Mouse (Mus musculus) kidney, embryonic 15.5 days (tissue): ENCODE data around the gene Trim11. TPM values are rescaled to one million over a fixed set of nuclear protein-coding genes. Genes with fewer than 3 reads are reported as not detected.

Experiments used
- ATAC-seq: fragments of 200-750 bp; cut with Nextera tagmentation; replicated peaks from 2 replicates; pipeline ENCODE4 v1.8.0; 2017; ENCODE audit warnings: moderate TSS enrichment; ENCODE audit not compliant: low FRiP score
- H3K27ac ChIP-seq: fragments of 300-500 bp; sonication (generic); 2 replicates; pipeline ENCODE4 v1.5.1; 2015; ENCODE audit warnings: mild to moderate bottlenecking, inconsistent platforms
- H3K27me3 ChIP-seq: fragments of 300-500 bp; sonication (generic); 2 replicates; pipeline ENCODE4 v1.6.1; 2015; ENCODE audit warnings: inconsistent platforms
- H3K36me3 ChIP-seq: fragments of 300-500 bp; sonication (generic); 2 replicates; pipeline ENCODE4 v1.6.1; 2015; ENCODE audit warnings: inconsistent platforms
- H3K4me1 ChIP-seq: fragments of 300-500 bp; sonication (generic); 2 replicates; pipeline ENCODE4 v1.6.1; 2015; ENCODE audit warnings: inconsistent platforms
- H3K4me2 ChIP-seq: fragments of 300-500 bp; sonication (generic); 2 replicates; pipeline ENCODE4 v1.6.1; 2015; ENCODE audit warnings: moderate library complexity, mild to moderate bottlenecking, inconsistent platforms
- H3K4me3 ChIP-seq: fragments of 300-500 bp; sonication (generic); replicated peaks from 2 replicates; pipeline ENCODE4 v1.5.1; 2015; ENCODE audit warnings: mild to moderate bottlenecking, inconsistent platforms
- H3K9ac ChIP-seq: fragments of 300-500 bp; sonication (generic); 2 replicates; pipeline ENCODE4 v1.6.1; 2015; ENCODE audit warnings: mild to moderate bottlenecking, inconsistent platforms
- H3K9me3 ChIP-seq: fragments of 300-500 bp; sonication (generic); replicated peaks from 2 replicates; pipeline ENCODE4 v1.6.1; 2016; ENCODE audit warnings: inconsistent platforms
- WGBS: fragments of 180-500 bp; shearing (Covaris S2); methylation state at CpG from one replicate; pipeline ENCODE4 v1.1.7; 2015; ENCODE audit warnings: mixed read lengths; 5-methylcytosine and 5-hydroxymethylcytosine counted together
- polyA plus RNA-seq: library from polyadenylated mRNA; unstranded; fragments of >200 nt; fragmentation: Nextera tagmentation; extraction: Ambion mirVana; gene quantifications from 2 replicates; pipeline ENCODE4 v1.2.1, GENCODE M21; 2015

Gene Trim11
- polyA plus RNA-seq, 1 experiment from 2014 or later: 20.6 TPM

GRCm38 (mm10) chr11:58970831-58971530 is 6.9 kb upstream of the Trim11 start:
- Histone ChIP-seq H3K27me3 (no peaks in the 10 kb centered on the region), H3K4me2 (no peak overlapping the region), H3K36me3 (peaks cover 21% of the 10 kb centered on the region), H3K4me3 (no peak overlapping the region), H3K27ac (peak overlapping the region; percentile 85), H3K9me3 (no peaks in the 10 kb centered on the region), H3K9ac (no peak overlapping the region), H3K4me1 (peaks cover 40% of the 10 kb centered on the region)
- WGBS: 89% methylated on average over 21 of the region's 21 CpGs
- no peak for ATAC-seq

GRCm38 (mm10) chr11:58971796-58972195 is 6.1 kb upstream of the Trim11 start:
- H3K4me2 ChIP-seq: no peak overlapping the region
- WGBS: 92% methylated on average over 3 of the region's 3 CpGs

DNA sequence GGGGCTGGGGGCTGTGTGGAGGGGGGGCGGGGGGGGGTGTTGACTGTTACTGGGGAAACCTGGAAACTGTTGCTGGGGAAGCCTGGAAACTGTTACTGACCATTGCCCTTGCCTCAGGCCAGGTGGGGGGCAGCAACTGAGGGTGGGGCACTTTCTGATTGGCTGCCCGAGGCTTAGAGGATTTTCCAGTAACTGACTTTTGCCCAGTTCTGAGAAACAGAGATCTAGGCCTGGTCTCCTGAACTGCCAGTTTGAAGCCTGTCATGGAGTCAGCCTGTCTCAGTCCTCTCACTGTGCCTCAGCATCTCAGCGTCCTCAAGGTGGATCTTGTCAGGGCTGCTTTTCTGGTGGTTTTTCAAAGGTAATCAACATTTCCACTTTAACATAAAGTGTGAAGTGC is 3.5 kb upstream of the Trim11 start:
- no peak overlapping the region for H3K9ac ChIP-seq
- H3K4me2 ChIP-seq: no peak overlapping the region
- WGBS: 93% methylated on average over 3 of the region's 3 CpGs
- H3K4me1 ChIP-seq: peaks cover 39% of the 10 kb centered on the region
- no peaks in the 10 kb centered on the region for H3K9me3 ChIP-seq
- no peak for ATAC-seq
- H3K4me3 ChIP-seq: no peak overlapping the region
- H3K36me3 ChIP-seq: peaks cover 15% of the 10 kb centered on the region
- H3K27me3 ChIP-seq: no peaks in the 10 kb centered on the region
- no peak overlapping the region for H3K27ac ChIP-seq

More at GRCm38 (mm10) chr11:58971796-58972195, 6.1 kb upstream of the Trim11 start:
- Histone ChIP-seq H3K9me3 (no peaks in the 10 kb centered on the region), H3K4me3 (no peak overlapping the region), H3K4me1 (peaks cover 38% of the 10 kb centered on the region), H3K27ac (no peak overlapping the region), H3K36me3 (peaks cover 21% of the 10 kb centered on the region), H3K9ac (no peak overlapping the region), H3K27me3 (no peaks in the 10 kb centered on the region)
- ATAC-seq: no peak

DNA sequence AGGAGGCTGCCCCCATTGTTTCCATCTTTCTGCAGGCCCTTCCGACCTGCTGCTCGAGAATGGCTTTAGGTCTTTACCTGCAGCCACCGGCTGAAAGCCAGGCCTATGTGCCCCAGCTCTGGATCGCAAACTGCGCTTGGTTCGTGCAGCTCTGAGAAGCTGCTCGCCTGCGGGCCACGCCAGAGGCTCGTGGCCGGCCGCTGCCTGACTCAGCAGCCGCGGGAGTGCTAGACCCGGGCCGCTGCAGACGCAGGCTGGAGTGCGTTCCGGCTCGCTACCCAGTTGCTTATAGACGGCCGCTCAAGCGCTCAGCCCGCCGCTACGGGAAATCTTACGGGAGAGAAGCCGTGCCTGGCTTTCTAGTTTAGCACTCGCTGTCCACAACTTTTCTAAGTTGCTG is 743 bp upstream of the Trim11 start:
- under 1% methylated on average over 29 of the region's 29 CpGs for WGBS
- H3K4me1 ChIP-seq: peaks cover 48% of the 10 kb centered on the region
- ATAC-seq: 0 out of 2 replicates have a peak, but pooled peaks have one; percentile 24

DNA sequence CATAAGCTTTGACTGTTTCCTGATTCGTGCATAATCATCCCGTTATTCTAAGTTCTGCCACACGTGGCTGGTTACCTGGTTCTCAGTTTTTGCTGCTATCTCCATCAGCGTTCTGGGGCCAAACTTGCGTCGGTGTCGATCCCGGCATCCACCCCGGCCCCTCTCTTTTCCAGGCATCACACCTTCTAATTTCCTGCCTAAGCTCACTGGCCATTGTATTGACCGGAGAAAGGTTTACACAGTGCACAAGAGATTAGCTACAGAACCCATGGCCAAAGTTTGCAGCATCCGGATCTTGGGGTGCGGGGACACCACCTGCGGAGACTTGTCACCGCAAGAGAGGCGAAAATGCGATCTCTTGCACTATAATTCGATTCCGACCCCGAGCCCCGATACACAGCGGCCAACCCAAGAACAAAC is 276 bp upstream of the Trim11 start:
- H3K27ac ChIP-seq: peak overlapping the region; percentile 92
- peak overlapping the region; percentile 90 for H3K9ac ChIP-seq
- H3K36me3 ChIP-seq: peaks cover 15% of the 10 kb centered on the region
- 0 out of 2 replicates have a peak, but pooled peaks have one; percentile 3 for ATAC-seq
- peak overlapping the region; percentile 85 for H3K4me2 ChIP-seq
- WGBS: under 1% methylated on average over 21 of the region's 21 CpGs
- H3K27me3 ChIP-seq: no peaks in the 10 kb centered on the region
- H3K9me3 ChIP-seq: no peaks in the 10 kb centered on the region
- peaks cover 50% of the 10 kb centered on the region for H3K4me1 ChIP-seq
- H3K4me3 ChIP-seq: peak overlapping the region; percentile 98

More for the DNA sequence above, 743 bp upstream of the Trim11 start:
- Histone ChIP-seq H3K9ac (peak overlapping the region; percentile 90), H3K4me2 (peak overlapping the region; percentile 85), H3K9me3 (no peaks in the 10 kb centered on the region), H3K27me3 (no peaks in the 10 kb centered on the region), H3K36me3 (peaks cover 13% of the 10 kb centered on the region), H3K27ac (peak overlapping the region; percentile 92), H3K4me3 (peak overlapping the region; percentile 98)

- H3K27me3 ChIP-seq: no peaks in the 10 kb centered on the region
- no peak for ATAC-seq
- 4% methylated on average over 5 of the region's 5 CpGs for WGBS
- peak overlapping the region; percentile 90 for H3K9ac ChIP-seq
- peak overlapping the region; percentile 85 for H3K4me2 ChIP-seq
- peak overlapping the region; percentile 92; the same call in 1 of the 2 replicates for H3K27ac ChIP-seq
- H3K4me3 ChIP-seq: peak overlapping the region; percentile 98
- no peaks in the 10 kb centered on the region for H3K9me3 ChIP-seq
- peaks cover 50% of the 10 kb centered on the region for H3K4me1 ChIP-seq
- H3K36me3 ChIP-seq: peaks cover 21% of the 10 kb centered on the region
Measured at GRCm38 (mm10) chr11:58978706-58979030, 775 bp downstream of the Trim11 start.

DNA sequence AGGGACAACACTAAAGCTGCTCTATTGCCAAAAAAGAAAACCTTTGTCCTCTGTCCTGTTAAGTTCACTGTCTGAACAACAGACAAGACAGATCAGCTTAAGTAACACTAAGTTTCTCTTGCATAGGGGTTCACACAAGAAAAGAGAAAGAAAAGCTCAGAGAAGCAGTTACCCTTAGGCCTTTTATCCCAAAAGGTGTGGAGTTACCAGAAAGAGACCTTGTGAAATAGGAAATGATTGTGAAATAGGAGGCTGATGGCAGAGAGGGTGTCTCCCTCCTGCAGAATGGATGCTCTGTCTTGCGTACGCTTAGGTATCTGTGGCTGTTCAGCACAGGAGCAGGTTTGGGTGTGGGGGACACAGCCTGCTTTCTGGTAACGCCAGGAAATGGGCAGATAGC is 1.3 kb downstream of the Trim11 start:
- WGBS: 75% methylated on average over 3 of the region's 3 CpGs

DNA sequence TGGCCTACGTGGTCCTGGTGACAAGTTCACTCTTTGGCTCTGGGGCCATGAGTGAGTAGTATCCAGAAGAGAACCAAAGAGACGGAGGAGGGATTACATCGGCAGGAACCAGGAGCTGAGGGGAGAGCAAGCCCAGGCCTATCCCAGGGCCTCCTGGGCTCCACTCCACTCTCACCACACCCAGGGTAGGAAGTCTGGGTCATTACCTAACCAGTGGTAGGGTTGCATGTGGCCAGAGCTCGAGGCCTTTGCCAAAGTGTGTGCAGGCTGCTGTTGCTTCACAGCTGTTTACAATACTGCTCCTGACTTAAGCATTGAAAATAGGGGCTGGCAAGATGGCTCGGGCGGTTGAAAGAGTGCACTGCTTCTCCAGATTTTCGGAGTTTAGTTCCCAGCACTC is 1.8 kb downstream of the Trim11 start:
- Histone ChIP-seq H3K4me3 (peak overlapping the region; percentile 98), H3K4me1 (peaks cover 50% of the 10 kb centered on the region), H3K9me3 (no peaks in the 10 kb centered on the region), H3K4me2 (peak overlapping the region; percentile 85), H3K27ac (no peak overlapping the region), H3K36me3 (peaks cover 28% of the 10 kb centered on the region), H3K27me3 (no peaks in the 10 kb centered on the region), H3K9ac (peak overlapping the region; percentile 90; the same call in 1 of the 2 replicates)
- WGBS: 78% methylated on average over 7 of the region's 7 CpGs
- ATAC-seq: no peak

More for the DNA sequence above, 1.3 kb downstream of the Trim11 start:
- Histone ChIP-seq H3K4me2 (peak overlapping the region; percentile 85), H3K36me3 (peaks cover 26% of the 10 kb centered on the region), H3K4me3 (peak overlapping the region; percentile 98), H3K27me3 (no peaks in the 10 kb centered on the region), H3K4me1 (peaks cover 50% of the 10 kb centered on the region), H3K27ac (no peak overlapping the region), H3K9ac (peak overlapping the region; percentile 90; the same call in 1 of the 2 replicates), H3K9me3 (no peaks in the 10 kb centered on the region)
- ATAC-seq: no peak

- H3K36me3 ChIP-seq: peaks cover 34% of the 10 kb centered on the region
- no peak for ATAC-seq
- H3K9me3 ChIP-seq: no peaks in the 10 kb centered on the region
- no peak overlapping the region for H3K27ac ChIP-seq
- WGBS: 64% methylated on average over 5 of the region's 5 CpGs
- peak overlapping the region; percentile 85; the same call in 1 of the 2 replicates for H3K4me2 ChIP-seq
- H3K4me3 ChIP-seq: no peak overlapping the region; the same call in 1 of the 2 replicates
- peaks cover 49% of the 10 kb centered on the region for H3K4me1 ChIP-seq
- H3K27me3 ChIP-seq: no peaks in the 10 kb centered on the region
- H3K9ac ChIP-seq: no peak overlapping the region
Measured at GRCm38 (mm10) chr11:58980381-58980990, 2.6 kb downstream of the Trim11 start.

- ATAC-seq: no peak
- H3K4me3 ChIP-seq: no peak overlapping the region
- H3K27me3 ChIP-seq: no peaks in the 10 kb centered on the region
- peaks cover 47% of the 10 kb centered on the region for H3K36me3 ChIP-seq
- no peaks in the 10 kb centered on the region for H3K9me3 ChIP-seq
- peaks cover 41% of the 10 kb centered on the region for H3K4me1 ChIP-seq
- no peak overlapping the region for H3K27ac ChIP-seq
- no peak overlapping the region for H3K4me2 ChIP-seq
- H3K9ac ChIP-seq: no peak overlapping the region
- WGBS: 53% methylated on average over 14 of the region's 14 CpGs
Measured at GRCm38 (mm10) chr11:58981541-58982447, 3.9 kb downstream of the Trim11 start.

- H3K4me2 ChIP-seq: no peak overlapping the region
- H3K4me3 ChIP-seq: no peak overlapping the region
- ATAC-seq: no peak
- WGBS: 87% methylated on average over 18 of the region's 18 CpGs
- H3K9me3 ChIP-seq: no peaks in the 10 kb centered on the region
- no peak overlapping the region for H3K27ac ChIP-seq
- H3K36me3 ChIP-seq: peaks cover 55% of the 10 kb centered on the region
- H3K9ac ChIP-seq: no peak overlapping the region
- H3K4me1 ChIP-seq: peaks cover 37% of the 10 kb centered on the region
- no peaks in the 10 kb centered on the region for H3K27me3 ChIP-seq
Measured at GRCm38 (mm10) chr11:58982471-58983097, 4.7 kb downstream of the Trim11 start.
